Mouse (Mus musculus) lung, embryonic 15.5 days (tissue): Measurements from ENCODE around the gene B3galt4. TPM values are rescaled to one million over a fixed set of nuclear protein-coding genes. Genes with fewer than 3 reads are reported as not detected.
A peak's percentile ranks its signal among the peaks of the same experiment; 100 is the strongest.
"Not testable (repeated sequence)": the region's sequence is repeated elsewhere in the genome, so short reads cannot be mapped to it uniquely, and the experiment has no call there.

Experiments used
- ATAC-seq: fragments of 200-750 bp; cut with Nextera tagmentation; 2 replicates; pipeline ENCODE4 v1.8.0; 2017; ENCODE audit warnings: moderate number of reproducible peaks, borderline replicate concordance; ENCODE audit not compliant: low FRiP score, low TSS enrichment; ENCODE audit errors: extremely low read depth
- H3K27ac ChIP-seq: fragments of 300-500 bp; sonication (generic); 2 replicates; pipeline ENCODE4 v1.5.1; 2015; ENCODE audit warnings: moderate library complexity, mild to moderate bottlenecking, inconsistent platforms
- H3K27me3 ChIP-seq: fragments of 300-500 bp; sonication (generic); 2 replicates; pipeline ENCODE4 v1.6.1; 2015; ENCODE audit warnings: inconsistent platforms
- H3K36me3 ChIP-seq: fragments of 300-500 bp; sonication (generic); 2 replicates; pipeline ENCODE4 v1.6.1; 2015; ENCODE audit warnings: inconsistent platforms
- H3K4me1 ChIP-seq: fragments of 300-500 bp; sonication (generic); 2 replicates; pipeline ENCODE4 v1.6.1; 2015; ENCODE audit warnings: inconsistent platforms
- H3K4me2 ChIP-seq: fragments of 300-500 bp; sonication (generic); 2 replicates; pipeline ENCODE4 v1.6.1; 2015; ENCODE audit warnings: inconsistent platforms, mild to moderate bottlenecking, moderate library complexity
- H3K4me3 ChIP-seq: fragments of 300-500 bp; sonication (generic); 2 replicates; pipeline ENCODE4 v1.5.1; 2015; ENCODE audit warnings: mild to moderate bottlenecking, inconsistent platforms
- H3K9ac ChIP-seq: fragments of 300-500 bp; sonication (generic); 2 replicates; pipeline ENCODE4 v1.6.1; 2015; ENCODE audit warnings: inconsistent platforms
- H3K9me3 ChIP-seq: fragments of 300-500 bp; sonication (generic); 2 replicates; pipeline ENCODE4 v1.6.1; 2016; ENCODE audit warnings: inconsistent platforms
- WGBS: fragments of 180-500 bp; shearing (Covaris S2); methylation state at CpG from one replicate; pipeline ENCODE4 v1.1.7; 2015; 5-methylcytosine and 5-hydroxymethylcytosine counted together
- polyA plus RNA-seq: library from polyadenylated mRNA; unstranded; fragments of >200 nt; fragmentation: Nextera tagmentation; extraction: Ambion mirVana; gene quantifications from 2 replicates; pipeline ENCODE4 v1.2.1, GENCODE M21; 2015

B3galt4 gene
- polyA plus RNA-seq, 1 experiment from 2014 or later = 3.8 TPM

- peak overlapping the region; percentile 78 for H3K4me2 ChIP-seq
- H3K9me3 ChIP-seq, H3K36me3 ChIP-seq: not testable (repeated sequence)
- H3K27ac ChIP-seq = peak overlapping the region; percentile 84
- H3K9ac ChIP-seq = peak overlapping the region; percentile 43
- under 1% methylated on average over 27 of the region's 27 CpGs for WGBS
- peak; percentile 92 for ATAC-seq
- H3K27me3 ChIP-seq = peaks cover 40% of the 10 kb centered on the region
- H3K4me3 ChIP-seq = peak overlapping the region; percentile 50
- peaks cover 37% of the 10 kb centered on the region for H3K4me1 ChIP-seq
Observed at GRCm38 (mm10) chr17:33981192-33981909, 30.1 kb upstream of the B3galt4 start.

DNA sequence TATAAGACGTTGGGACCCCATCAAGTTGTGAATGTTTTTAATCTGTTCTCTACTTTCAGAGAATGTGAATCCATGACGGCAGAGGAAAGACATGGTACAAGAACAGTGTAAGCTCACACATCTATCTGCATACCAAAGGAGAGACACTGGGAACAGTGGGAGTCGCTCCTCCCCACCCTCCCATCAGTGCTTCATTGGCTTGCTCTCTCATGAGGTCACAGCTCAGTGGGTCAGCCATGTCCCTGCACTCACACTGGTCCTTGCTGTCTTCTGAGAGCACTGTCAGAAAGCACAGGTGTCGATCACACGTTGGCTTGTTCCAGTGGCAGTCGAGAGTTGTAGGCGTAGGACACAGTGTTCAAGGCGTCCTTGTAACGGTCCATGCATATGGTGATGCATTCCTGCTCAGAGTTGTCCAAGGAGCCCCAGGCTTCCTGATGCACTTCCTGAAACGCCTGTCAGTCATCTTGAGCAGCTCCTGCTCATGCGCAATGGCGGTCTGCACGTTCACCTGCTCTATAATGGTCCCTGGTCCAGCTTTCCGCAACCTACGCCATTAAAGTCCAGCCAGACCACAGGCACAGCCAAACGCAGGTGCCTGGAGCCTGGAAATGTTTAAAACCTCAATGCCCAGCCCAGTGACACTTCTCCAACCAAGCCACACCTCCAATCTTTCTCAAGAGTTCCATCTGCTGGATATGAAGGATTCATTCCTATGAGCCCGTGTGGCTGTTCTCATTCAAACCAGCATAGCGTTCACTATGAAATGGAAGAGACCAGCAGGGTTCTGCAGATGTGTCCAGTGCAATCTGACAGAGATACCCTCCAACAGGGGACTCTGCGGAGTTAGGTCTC is 29.1 kb upstream of the B3galt4 start:
- WGBS = 64% methylated on average over 19 of the region's 19 CpGs
- Histone ChIP-seq H3K4me2 (peak overlapping the region; percentile 78), H3K27ac (peak overlapping the region; percentile 76), H3K9me3 (no peaks in the 10 kb centered on the region), H3K4me3 (peak overlapping the region; percentile 50), H3K4me1 (peaks cover 37% of the 10 kb centered on the region), H3K36me3 (no peaks in the 10 kb centered on the region), H3K9ac (peak overlapping the region; percentile 16; the same call in 1 of the 2 replicates), H3K27me3 (peaks cover 46% of the 10 kb centered on the region)
- ATAC-seq = no peak

DNA sequence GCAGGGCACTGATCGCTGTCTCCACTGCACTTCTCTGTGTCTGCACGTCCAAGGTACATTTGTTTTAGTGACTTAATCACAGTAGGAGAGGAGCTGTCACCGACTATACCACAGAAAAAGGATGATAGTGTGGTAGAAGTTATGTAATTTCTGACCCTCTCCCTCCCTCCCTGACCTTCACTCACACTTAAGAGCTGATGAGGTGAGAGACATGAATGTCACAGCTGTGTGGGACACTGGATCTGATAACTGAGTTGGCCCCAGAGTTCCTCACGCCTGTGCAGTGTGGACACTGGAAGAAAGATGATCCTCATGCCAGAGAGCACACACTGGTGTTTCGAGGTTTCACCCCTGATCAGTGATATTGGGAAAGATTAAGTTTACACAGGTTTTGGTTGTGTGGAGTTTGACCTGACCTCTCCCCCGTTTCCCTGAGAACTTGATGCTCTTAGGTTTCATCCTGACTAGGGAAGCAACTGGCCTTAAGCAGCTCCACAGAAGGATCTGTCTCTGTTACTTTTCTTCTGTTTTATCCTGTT is 28.3 kb upstream of the B3galt4 start:
- WGBS = 36% methylated on average over 6 of the region's 6 CpGs
- H3K4me3 ChIP-seq = no peak overlapping the region
- no peak overlapping the region for H3K4me2 ChIP-seq
- no peaks in the 10 kb centered on the region for H3K9me3 ChIP-seq
- no peak for ATAC-seq
- peaks cover 37% of the 10 kb centered on the region for H3K4me1 ChIP-seq
- H3K27me3 ChIP-seq = peaks cover 46% of the 10 kb centered on the region
- H3K27ac ChIP-seq = no peak overlapping the region
- no peak overlapping the region for H3K9ac ChIP-seq
- no peaks in the 10 kb centered on the region for H3K36me3 ChIP-seq

- peak; percentile 44; the same call in 1 of the 2 replicates for ATAC-seq
- Histone ChIP-seq H3K4me3 (peak overlapping the region; percentile 34), H3K27ac (no peak overlapping the region), H3K36me3 (no peaks in the 10 kb centered on the region), H3K9me3 (no peaks in the 10 kb centered on the region), H3K4me1 (peaks cover 37% of the 10 kb centered on the region), H3K4me2 (peak overlapping the region; percentile 62), H3K27me3 (peaks cover 46% of the 10 kb centered on the region), H3K9ac (no peak overlapping the region)
- 1% methylated on average over 16 of the region's 17 CpGs for WGBS
Observed at GRCm38 (mm10) chr17:33978631-33979031, 27.3 kb upstream of the B3galt4 start.

GRCm38 (mm10) chr17:33977861-33978557 is 26.7 kb upstream of the B3galt4 start:
- H3K27ac ChIP-seq = no peak overlapping the region
- no peak for ATAC-seq
- peak overlapping the region; percentile 34 for H3K4me3 ChIP-seq
- 2% methylated on average over 57 of the region's 57 CpGs for WGBS
- no peaks in the 10 kb centered on the region for H3K36me3 ChIP-seq
- peak overlapping the region; percentile 62 for H3K4me2 ChIP-seq
- H3K27me3 ChIP-seq = peaks cover 46% of the 10 kb centered on the region
- peaks cover 37% of the 10 kb centered on the region for H3K4me1 ChIP-seq
- H3K9ac ChIP-seq = no peak overlapping the region
- H3K9me3 ChIP-seq = no peaks in the 10 kb centered on the region

DNA sequence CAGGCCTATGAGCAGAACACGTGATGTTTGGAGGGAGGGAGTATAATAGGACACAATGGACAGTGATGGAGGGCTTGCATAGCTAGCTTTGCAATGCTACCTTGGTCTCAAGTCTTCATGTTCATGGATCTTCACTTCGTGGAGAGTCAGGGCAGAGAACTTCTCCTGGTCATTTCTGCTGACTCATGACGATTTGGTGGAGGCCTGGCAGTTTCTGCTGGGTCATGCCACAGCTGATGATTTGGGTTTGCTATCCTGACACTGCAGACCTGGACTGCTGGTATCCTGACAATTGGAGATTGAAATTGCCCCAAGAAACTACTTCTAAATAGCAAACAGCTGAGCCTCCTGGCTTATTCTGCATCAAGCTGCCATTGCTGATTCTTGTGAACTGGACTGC is 22.3 kb upstream of the B3galt4 start:
- Histone ChIP-seq H3K4me2 (no peak overlapping the region), H3K4me1 (peaks cover 10% of the 10 kb centered on the region), H3K9ac (no peak overlapping the region), H3K4me3 (no peak overlapping the region), H3K27ac (no peak overlapping the region), H3K27me3 (peaks cover 28% of the 10 kb centered on the region), H3K36me3 (no peaks in the 10 kb centered on the region), H3K9me3 (no peaks in the 10 kb centered on the region)
- ATAC-seq = no peak
- 42% methylated on average over 3 of the region's 3 CpGs for WGBS

GRCm38 (mm10) chr17:33972691-33973090 is 21.4 kb upstream of the B3galt4 start:
- H3K4me3 ChIP-seq = no peak overlapping the region
- peaks cover 19% of the 10 kb centered on the region for H3K27me3 ChIP-seq
- 4% methylated on average over 1 of the region's 1 CpGs for WGBS
- H3K36me3 ChIP-seq = no peaks in the 10 kb centered on the region
- H3K27ac ChIP-seq = no peak overlapping the region
- H3K9me3 ChIP-seq = no peaks in the 10 kb centered on the region
- H3K4me2 ChIP-seq = no peak overlapping the region
- peak; percentile 65; the same call in 1 of the 2 replicates for ATAC-seq
- no peak overlapping the region for H3K9ac ChIP-seq
- H3K4me1 ChIP-seq = peaks cover under 1% of the 10 kb centered on the region

GRCm38 (mm10) chr17:33969394-33969793 is 18.1 kb upstream of the B3galt4 start:
- Histone ChIP-seq H3K27ac (no peak overlapping the region), H3K9ac (no peak overlapping the region), H3K36me3 (peaks cover 8% of the 10 kb centered on the region; the same call in 1 of the 2 replicates), H3K4me1 (no peaks in the 10 kb centered on the region), H3K4me3 (no peak overlapping the region), H3K27me3 (no peaks in the 10 kb centered on the region; the same call in 1 of the 2 replicates), H3K4me2 (no peak overlapping the region), H3K9me3 (no peaks in the 10 kb centered on the region)
- no peak for ATAC-seq
- 76% methylated on average over 4 of the region's 4 CpGs for WGBS

DNA sequence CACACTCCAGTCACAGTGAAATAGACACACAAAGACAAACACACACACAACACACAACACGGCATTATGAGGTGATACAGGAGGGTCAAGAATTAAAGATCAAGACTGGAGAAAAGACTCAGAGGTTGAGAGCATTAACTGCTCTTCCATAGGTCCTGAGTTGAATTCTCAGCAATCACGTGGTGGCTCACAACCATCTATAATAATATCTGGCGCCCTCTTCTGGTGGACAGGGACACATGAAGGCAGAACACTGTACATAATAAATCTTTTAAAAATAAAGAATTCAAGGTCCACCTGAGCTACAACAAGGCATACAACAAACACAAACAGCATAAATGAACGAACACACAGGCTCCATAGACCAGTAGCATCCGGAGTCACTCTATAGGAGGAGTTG is 17.6 kb upstream of the B3galt4 start:
- H3K9ac ChIP-seq = no peak overlapping the region
- ATAC-seq = no peak
- peaks cover 8% of the 10 kb centered on the region; the same call in 1 of the 2 replicates for H3K36me3 ChIP-seq
- H3K27ac ChIP-seq = no peak overlapping the region
- H3K4me1 ChIP-seq = no peaks in the 10 kb centered on the region
- H3K9me3 ChIP-seq = no peaks in the 10 kb centered on the region
- H3K4me3 ChIP-seq = no peak overlapping the region
- no peak overlapping the region for H3K4me2 ChIP-seq
- no peaks in the 10 kb centered on the region; the same call in 1 of the 2 replicates for H3K27me3 ChIP-seq
- WGBS = 28% methylated on average over 5 of the region's 5 CpGs

- Histone ChIP-seq H3K4me2 (no peak overlapping the region), H3K4me1 (no peaks in the 10 kb centered on the region), H3K4me3 (no peak overlapping the region), H3K36me3 (peaks cover 12% of the 10 kb centered on the region), H3K9ac (no peak overlapping the region), H3K9me3 (no peaks in the 10 kb centered on the region), H3K27me3 (no peaks in the 10 kb centered on the region; the same call in 1 of the 2 replicates), H3K27ac (no peak overlapping the region)
- ATAC-seq = peak; percentile 63
- 2% methylated on average over 9 of the region's 9 CpGs for WGBS
Observed at GRCm38 (mm10) chr17:33968489-33968888, 17.2 kb upstream of the B3galt4 start.

- Histone ChIP-seq H3K9me3 (no peaks in the 10 kb centered on the region), H3K27me3 (no peaks in the 10 kb centered on the region), H3K27ac (no peak overlapping the region), H3K9ac (no peak overlapping the region), H3K4me1 (no peaks in the 10 kb centered on the region), H3K4me3 (no peak overlapping the region), H3K4me2 (no peak overlapping the region), H3K36me3 (peaks cover 34% of the 10 kb centered on the region)
- 73% methylated on average over 16 of the region's 16 CpGs for WGBS
- no peak; the same call in 1 of the 2 replicates for ATAC-seq
Observed at GRCm38 (mm10) chr17:33965846-33966550, 14.7 kb upstream of the B3galt4 start.
